Mouse (Mus musculus) spleen, postnatal 14 days (tissue): ENCODE measurements around the gene Cyb5r4.
A peak's percentile ranks its signal among the peaks of the same experiment; 100 is the strongest.
"Not testable (repeated sequence)": the region's sequence is repeated elsewhere in the genome, so short reads cannot be mapped to it uniquely, and the experiment has no call there.

ENCODE experiments used
- DNase-seq, 2 experiments: peaks; one replicate each; pipeline ENCODE4 v3.0.0; 2021 to 2022; ENCODE audit warnings: low spot score in 2 of 2

Cyb5r4 gene

DNA sequence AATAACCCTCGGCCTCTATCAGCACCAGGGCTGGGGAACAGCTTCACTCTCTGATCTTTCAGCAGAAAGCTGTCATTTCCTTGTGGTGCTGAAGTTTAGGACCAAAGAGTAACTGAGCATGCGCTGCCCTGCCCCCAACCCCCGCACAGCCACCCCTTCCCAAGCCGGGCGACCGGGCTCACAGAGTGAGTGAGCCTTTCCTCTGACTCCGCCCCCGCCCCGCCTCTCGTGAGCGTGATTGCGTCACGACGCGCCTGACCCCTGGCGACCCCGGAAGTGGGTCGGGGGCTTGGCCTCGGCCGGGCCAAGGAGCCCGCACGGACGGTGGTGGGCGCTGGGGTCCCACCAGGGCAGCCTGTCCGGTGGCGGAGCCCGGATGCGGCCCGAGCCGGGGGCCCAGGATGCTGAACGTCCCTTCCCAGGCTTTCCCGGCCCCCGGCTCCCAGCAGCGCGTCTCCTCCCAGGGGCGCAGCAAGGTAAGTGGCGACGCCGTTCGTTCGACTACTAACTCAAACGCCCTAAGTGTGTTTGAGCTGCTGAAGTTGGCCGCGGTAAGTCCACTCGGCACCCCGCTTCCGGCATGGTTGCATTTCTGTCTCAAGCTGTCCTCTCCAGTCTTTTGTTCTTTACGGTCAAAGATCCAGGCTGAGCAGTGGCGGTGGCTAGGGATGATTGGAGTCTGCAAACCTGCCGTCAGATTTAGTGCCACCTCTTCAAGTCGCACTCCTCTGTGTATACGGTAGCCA lies at the start of gene Cyb5r4:
Cyb5r4 (plus strand) TSS at position 237 of the 746 bp plus-strand sequence.
- DNase-seq, result peak; percentile 86 to 92

DNA sequence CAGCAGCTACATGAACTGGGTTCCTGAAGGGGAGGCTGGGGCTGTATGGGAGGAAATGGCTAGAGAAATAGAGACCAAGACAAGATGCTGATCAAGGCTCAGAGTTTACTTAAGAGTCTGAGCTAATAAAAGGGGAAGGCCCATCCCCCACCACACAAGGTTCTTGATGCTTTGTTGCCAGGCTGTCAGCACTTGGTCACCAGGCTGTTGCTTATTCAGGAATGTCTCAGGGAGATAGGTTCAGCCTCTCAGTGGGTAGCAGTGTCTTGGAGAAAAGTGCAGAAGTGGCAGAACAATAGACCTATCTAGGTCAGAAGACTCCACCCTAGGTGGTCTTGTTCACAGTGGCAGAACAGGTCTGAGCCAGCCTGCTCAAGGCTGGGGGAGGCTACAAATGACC lies 49.3 kb upstream of the Cyb5r4 start:
- not testable (repeated sequence) for DNase-seq

DNA sequence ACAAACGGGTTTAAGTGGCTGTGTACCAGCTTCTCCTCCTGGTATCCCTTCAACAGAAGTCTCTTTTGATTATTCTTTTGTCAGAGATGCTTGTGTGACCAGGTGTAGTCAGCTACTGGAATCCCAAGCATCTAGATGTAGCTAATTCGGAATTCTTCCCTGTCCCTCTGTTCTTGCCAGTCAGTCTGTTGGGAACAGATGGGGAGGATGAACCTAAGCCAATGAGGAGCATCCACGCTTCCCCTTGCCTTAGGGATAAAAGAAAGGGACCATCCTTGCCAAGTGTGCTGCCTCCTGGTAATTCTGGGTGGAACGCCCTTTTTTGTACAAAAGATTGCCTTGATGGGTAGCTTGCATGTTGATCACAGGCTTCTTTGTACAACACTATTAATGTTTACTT lies 48.3 kb upstream of the Cyb5r4 start:
- no peak for DNase-seq

DNA sequence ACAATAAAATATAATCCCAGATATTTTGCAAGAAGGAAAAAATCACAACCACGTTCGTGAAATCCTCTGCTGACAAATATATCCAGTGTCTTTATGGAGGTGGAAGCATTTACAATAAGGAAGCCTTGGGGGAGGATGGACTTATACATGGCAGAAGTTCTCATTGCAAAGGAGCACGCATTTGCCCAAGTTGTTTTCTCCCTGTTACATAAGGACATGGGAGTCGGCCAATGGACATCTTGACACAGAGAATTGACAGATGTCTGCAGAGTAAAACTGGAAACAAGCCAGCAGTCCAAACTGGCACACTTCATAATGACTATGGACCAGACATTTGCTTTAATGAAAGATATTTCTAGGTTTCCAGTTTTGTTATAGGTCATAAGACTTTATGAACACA lies 44.9 kb upstream of the Cyb5r4 start:
- DNase-seq, result no peak

DNA sequence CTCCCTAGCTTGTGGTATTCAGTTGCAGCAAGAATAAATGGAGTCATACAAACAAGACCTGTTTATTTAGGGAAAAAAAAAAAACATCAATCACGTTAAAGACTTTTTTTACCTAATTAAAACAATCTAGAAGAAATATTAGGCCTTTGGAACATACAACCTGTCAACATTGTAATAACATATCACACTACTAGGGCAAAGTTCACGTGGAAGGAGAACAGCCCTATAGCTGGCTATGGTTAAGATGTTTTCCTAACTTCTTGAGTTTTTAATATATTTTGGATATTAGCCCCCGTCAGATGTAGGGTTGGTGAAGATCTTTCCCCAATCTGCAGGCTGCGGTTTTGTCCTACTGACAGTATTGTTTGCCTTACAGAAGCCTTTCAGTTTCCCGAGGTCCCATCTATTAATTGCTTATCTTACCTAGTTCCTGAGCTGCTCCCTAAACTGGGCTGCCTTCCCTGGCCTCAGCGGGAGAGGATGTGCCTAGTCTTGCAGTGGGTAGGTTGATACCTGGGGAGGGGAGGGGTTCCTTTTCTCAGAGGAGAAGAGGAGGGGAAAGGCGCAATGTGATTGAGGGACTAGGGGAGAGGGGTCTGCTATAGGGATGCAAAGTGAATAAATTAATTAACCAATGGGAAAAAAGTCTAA lies 43.4 kb upstream of the Cyb5r4 start:
- DNase-seq, result no peak

DNA sequence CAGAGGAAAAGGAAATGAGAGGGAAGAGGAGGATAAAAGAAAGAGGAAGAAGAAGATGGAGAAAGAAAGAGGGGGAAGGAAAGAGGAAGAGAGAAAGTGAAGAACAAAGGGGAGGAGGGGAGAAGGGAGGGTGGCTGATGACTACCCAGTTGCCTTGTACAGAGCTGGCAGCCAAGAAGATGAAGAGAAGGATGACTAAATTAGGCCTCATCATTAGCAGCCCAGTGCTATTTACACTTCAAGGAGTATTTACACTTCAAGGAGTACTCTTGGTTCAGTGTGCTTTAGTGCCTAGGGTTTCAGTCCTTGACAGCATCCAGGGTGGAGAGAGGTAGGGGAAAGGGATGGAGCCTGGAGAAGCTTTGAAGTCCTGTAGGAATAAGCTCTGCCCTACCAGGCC lies 41.8 kb upstream of the Cyb5r4 start:
- DNase-seq, result no peak

DNA sequence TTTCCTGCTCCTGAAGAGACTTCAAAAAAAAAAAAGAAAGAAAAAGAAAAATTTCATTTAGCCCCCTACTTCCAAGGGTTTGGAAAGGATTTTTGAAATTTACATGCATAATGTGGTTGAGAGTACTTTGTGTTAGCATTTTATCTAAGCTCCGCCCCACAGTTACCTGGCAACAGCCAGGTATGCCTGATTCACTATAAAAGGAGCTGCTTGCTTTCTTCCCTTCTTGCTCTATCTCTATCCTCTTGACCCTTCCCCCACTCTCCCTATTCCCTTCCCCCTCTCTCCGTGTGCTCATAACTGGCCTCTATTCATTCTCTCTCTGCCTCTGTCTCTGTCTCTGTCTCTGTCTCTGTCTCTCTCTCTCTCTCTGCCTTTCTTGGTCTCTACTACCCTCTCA lies 40.9 kb upstream of the Cyb5r4 start:
- DNase-seq, result no peak

DNA sequence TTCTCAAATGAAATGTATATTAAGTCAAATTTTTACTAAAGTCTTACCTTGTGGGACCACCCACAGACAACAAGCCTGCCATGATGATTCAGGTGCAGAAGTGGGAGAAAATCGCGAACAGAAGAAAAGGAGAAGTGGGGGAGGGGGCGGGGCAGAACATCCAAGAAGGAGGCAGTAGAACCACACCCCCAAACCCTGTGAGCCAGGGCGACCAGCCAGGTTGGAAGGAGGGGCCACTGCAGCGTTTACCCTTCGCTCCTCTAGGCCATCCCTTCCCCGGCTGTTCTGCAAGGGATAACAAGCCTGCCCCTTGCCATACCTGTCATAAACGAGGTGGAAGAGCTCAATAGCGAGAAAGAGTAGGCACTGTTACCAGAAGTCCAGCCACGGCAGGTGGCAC lies 40.3 kb upstream of the Cyb5r4 start:
- no peak for DNase-seq

DNA sequence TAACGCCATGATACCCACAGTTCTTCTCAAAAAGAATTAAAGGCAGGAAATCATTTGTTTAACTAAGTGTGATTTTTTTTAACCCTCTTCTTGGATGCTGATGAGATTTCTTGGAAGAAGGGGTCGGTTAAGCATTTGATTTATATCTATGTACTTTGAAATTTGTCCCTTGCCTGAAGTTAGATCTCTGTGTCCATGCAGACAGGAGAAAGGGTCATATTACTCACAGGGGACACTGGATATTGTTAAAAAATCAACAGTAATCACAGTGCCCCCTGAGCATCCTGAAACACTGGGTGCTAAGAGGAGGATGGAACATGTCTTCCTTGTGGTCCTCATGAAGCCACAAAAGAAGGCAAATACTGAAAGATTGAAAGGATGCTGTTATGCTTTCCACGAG lies 37.2 kb upstream of the Cyb5r4 start:
- no peak for DNase-seq

DNA sequence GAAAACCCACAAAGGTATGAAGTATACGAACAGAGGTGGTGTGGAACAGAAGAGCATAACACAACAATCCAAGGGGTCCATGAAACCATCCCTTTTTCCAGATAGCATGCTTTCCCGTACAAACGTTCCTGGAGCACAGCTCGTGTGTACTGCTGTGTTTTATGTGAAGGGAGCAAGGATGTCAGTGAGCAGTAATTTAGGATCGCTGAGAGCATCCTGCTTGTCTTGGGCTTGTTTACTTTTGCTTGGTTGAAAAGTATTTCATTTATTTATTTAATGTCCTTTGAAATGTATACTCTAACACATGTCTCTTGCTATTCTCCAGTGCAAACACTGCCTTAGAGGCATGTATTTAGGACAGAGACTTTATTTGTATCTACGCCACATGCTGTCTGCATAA lies 36.7 kb upstream of the Cyb5r4 start:
- no peak for DNase-seq

DNA sequence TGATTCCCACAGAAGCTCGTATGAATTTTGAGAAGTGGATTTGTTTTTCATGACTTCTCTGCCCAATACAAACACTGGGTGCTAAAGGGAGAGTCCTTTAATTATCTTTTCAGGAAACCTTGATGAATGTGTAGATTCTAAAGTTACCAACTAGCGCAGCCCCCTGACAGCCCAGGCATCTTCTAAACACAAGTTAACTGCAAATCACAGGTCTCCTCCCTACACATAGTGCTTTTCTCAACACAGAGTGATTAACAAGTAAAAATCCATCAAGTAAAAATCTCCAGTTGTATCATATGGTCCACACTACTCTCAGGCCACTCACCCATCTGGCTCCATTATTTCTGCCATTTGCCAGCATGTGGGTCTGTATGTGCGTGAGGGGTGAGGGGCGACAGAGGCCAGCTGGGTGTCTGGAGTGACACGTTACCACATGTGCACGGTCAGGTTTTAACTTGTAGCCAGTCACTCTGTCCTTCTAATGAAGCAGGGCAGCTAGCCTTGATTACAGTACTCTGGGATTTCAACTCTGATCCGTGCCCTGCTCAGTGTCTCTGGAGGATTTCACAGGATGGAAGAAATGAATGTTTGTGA lies 35.0 kb upstream of the Cyb5r4 start:
- DNase-seq, result no peak

DNA sequence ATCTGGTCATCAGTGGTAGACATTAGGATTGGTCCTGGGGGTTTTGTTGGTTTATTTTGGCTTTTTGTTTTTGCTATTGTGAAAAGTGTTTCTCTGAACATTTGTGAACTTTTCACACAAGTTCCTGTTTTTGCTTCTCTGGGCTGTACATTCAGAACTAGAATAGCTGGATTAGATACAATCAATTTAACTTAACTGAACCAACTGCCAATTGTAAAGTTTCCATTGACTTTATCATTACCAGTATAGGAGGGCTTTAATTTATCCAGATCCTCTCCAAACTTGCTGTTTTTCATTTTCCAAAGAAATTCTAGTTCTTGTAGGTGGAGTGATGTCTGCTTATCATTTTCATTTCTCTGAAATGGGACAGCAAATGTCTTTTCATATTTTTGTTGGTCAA lies 32.0 kb upstream of the Cyb5r4 start:
- no peak for DNase-seq

DNA sequence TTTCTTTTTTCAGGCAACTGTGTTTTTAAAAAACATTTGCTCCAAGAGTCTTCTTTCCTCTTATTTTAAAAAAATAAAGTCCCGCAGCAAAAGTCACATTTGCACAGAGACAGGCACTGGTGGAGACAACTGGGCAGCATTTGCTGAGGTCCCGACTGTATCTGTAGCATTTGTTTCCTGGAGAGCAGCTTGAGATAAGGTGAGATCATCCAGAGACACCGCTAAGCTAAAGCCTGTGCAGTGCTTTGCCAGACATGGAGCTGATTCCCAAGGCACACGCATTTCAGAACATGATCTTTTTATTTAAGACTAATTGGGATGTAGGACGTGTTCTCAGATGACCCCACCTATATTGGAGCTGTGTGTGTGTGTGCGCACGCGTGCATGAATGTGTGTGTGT lies 30.1 kb upstream of the Cyb5r4 start:
- no peak for DNase-seq

DNA sequence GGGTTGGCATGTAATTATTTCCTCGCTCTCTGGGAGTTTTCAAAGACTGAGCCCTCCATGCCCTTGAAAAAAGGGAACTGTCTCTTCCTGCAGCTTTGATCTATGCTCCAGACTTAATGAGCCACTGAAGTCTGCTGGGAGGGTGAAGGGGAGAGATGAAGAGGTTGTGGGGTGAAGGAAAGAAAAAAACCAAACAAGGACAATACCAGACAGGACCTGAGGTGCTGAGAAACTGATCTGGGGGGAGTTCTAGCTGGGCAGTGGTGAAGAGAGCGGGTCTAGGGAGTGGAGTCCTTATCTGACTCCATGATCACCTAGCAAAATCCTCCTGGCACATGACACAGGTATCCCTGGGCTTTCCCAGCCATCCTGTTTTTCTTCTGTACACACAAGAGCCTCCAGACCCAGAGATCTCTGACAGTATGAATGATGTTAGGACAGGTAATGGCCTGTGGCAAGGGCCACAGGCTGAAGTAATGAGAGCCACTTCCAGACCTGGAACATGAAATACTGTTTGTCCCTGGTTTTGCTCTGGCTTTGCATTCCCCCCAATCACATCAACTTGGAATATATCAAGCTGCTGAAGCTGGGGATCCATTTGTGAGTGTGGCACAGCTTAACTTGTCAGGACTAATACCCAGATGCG lies 24.6 kb upstream of the Cyb5r4 start:
- DNase-seq, result no peak

DNA sequence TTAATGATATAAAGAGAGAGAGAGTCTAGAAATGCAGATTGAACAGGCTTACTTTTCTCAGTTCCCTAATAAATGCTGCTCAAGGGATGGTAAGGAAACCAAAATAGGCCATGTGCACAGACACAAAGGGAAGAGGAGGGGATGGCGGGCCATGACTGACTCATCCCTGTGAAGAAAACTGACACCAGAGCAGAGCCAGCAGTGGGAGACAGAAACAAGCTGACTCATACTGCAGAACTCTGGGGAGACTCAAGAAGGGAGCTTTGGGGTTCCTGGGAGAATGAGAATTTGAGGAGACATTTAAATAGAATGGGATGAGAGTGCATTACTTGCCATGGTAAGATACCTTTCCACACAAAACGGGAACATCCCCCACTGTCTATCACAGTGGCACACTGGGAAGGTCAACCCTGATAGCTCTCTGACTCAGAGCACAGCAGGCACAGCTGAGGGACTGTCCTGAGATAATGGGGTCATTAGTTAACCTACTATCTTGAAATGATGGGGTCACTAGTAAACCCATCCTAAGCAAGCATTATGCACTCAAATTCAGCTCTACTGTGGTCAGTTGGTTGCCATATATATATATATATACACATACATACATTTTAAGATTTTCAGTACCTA lies 21.7 kb upstream of the Cyb5r4 start:
- DNase-seq, result no peak

DNA sequence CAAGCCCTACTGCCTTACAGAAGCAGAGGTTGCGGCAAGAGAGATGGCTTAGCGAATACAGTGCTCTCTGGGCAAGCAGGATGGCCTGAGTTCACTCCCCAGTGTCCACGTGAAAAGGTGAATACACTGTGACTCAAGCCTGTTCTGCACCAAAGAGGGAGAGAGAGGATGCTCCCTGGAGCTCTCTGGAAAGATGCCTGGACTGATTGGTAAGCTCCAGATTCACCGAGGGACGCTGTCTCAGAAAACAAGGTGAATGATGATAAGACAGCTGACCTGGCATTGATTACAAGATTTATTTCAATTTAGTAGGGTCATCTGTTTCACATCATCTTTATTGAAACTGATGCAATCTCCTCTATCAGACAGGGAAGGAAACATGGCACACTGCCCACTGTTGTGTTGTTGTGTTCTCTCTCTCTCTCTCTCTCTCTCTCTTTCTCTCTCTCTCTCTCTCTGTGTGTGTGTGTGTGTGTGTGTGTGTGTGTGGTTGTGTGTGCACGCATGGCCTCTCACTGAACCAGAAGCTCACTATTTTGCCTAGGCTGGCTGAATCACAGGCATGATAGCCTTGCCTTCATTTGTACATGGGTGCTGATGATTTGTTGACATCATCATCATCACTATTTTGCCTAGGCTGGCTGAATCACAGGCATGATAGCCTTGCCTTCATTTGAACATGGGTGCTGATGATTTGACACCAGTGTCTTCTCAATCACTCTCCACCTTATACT lies 16.9 kb upstream of the Cyb5r4 start:
- DNase-seq, result no peak

DNA sequence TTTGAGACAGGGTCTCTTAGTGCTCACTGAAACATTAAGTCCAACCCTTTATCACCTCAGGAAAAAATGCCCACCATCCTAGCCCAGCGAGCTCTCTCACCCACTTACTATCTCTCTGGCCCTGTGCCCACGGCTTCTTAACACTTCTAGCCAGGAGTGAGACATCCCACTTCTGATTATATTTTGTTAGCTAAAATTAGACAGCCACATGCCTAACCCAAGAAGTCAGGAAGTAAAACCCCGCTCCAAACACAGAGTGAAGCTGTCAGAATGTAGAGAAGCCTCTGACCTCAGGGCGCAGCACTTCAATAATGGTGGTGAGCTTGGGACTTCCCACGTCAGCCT lies 16.4 kb upstream of the Cyb5r4 start:
- DNase-seq, result no peak

DNA sequence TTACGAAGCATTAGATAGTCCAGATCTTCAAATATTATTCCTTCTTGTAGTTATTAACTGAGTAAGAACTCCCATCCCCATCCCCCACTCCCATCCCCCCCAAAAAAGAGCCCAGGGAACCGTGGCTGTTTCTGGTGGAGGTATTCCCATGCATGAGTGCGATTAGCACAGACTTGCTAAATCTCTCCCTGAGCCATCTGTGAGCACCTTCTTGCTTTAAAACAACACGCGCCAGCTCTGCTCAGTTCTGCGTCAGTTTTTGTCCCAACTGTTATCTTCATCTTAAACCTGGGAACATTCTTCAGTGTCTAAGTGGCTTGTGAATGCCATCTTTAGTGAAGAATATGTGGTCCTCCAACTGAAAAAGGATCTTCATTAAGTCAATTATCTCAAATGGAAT lies 13.3 kb upstream of the Cyb5r4 start:
- no peak for DNase-seq

DNA sequence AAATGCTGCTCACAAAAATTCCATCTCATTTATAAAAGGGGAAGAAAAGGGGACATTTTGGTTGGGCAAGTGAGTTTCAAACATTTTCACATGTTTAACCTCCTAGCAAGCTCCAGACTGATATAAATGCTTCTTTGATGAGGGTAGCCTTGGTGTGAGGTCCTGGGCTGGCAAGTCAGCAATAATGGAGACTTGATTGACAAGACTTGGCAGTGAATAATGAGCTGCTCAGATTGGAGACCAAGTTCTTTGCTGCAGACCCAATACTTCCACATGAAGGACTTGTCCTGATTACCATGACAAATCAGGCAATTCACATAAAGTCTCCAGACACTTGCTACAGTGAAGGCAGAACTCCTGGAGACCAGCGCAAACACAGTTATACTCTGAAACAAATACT lies 12.9 kb upstream of the Cyb5r4 start:
- DNase-seq, result no peak

DNA sequence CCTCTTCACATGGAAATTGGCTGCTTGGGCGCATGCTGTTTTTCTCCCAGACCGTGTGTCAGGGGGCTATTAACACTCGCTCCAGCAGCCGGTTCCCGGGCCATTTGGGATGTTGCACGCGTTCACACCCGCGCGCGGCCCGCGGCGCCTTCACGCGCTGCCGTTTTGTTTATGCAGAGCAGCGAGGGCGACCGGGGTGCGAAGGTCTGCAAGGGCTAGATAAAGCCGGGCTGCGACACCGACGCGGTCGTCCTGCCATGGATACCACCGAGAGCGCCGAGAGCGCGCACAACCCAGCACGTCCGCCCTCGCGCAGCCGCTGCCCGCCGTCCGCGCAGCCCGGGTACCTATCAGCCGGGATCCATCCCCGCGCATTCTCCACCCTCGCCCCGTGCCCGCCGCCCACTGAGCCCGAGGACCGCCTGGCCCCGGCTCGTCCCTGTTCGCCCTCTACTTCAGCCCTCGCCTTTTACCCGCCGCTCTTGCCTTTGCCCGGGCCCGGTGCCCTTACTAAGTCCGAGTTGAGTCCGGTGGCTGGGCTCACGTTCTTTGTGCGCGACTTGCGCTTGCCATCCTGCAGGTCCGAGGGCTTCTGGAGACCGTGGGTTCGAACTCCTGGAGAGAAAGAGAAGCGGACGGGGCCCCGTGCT lies 6.4 kb upstream of the Cyb5r4 start, which contains the start of gene Ripply2:
Ripply2 (plus strand) TSS at position 250 of the 650 bp plus-strand sequence.
- no peak for DNase-seq

DNA sequence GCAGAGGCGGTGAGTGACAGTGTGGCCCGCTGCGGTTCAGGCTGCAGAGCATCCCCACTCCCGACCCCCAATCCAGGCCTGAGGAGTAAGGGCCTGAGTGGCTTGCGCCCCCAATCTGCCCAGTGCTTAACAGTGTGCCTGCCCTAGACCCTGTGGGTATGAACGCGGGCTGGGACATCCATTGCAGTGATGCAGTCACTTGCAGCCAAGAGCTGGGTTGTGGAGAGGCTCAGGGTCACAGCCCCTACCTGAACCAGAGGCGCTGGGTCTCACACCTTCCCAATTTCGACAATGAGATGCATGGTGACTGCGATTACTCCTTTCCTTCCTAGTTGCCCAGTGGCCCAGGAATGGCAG lies 5.9 kb upstream of the Cyb5r4 start:
- no peak for DNase-seq
